Mouse (Mus musculus) heart, adult 9 months (tissue): ENCODE data around the gene Prkg1.
A peak's percentile ranks its signal among the peaks of the same experiment; 100 is the strongest.

ENCODE experiments used
- DNase-seq, 2 experiments: peaks; one replicate each; pipeline ENCODE4 v3.0.0; 2022; ENCODE audit warnings: low spot score in 2 of 2

Prkg1 gene

DNA sequence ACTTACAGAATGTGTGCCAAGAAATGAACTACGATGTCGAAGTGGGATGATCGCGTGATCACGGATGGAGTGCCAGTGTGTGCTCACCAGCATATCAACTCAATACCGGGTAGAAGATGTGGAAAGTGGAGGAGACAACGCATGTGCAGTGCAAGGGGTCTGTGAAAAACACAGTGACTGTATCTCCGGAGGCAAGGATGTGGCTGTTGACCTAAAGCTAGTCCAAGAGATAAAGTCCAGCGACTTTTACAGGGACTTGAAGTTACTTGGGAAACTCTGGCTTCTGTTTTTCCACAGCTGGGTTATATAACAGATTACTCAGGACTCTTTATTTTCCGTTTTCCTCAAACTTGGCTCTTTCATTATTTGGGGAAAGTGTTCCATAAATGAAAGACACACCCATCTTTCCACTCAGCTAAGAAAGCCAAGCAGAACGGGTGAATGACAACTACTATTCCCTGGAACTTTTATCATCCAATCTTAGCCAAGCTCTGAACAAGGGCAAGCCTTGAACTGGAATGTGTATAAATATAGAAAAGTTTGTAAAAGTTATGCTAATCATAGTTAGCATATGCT lies 699.5 kb downstream of the Prkg1 start:
- DNase-seq, result peak; percentile 55 to 78

DNA sequence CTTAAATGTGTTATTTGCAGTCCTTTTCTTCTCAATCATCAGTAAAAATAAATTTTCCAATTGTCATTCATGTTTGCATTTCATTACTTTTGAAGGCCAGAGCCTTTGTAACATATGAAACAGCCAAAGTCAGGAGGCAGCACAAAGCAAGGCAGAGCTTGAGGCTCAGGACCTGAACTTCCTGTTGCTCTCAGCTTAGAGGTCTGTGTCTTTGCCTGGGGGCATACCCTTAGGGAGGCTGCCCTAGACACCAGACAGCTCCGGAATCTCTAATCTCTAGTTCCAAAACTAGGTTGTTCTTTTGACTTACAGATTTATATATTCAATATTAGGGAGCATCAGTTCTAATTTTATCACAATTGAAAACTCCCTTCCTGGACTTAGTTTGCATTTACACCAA lies 700.1 kb downstream of the Prkg1 start:
- peak; percentile 13 to 19 for DNase-seq

DNA sequence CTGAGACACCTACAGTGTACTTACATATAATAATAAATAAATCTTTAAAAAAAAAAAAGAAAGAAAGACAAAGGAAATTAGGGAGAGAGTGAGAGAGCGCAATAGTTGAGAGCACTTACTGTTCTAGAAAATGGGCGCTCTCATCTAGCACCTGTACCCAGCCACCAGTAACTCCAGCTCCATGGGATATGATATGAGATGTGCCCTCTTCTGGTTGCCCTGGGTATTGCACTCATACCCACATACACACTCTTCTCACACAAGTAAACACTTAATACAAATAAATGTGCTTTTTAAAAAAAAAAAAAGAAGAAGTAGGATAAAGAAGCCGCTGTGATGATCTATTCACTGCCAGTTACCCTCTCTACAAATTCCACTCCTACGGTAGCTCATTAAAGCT lies 718.2 kb downstream of the Prkg1 start:
- no peak for DNase-seq

DNA sequence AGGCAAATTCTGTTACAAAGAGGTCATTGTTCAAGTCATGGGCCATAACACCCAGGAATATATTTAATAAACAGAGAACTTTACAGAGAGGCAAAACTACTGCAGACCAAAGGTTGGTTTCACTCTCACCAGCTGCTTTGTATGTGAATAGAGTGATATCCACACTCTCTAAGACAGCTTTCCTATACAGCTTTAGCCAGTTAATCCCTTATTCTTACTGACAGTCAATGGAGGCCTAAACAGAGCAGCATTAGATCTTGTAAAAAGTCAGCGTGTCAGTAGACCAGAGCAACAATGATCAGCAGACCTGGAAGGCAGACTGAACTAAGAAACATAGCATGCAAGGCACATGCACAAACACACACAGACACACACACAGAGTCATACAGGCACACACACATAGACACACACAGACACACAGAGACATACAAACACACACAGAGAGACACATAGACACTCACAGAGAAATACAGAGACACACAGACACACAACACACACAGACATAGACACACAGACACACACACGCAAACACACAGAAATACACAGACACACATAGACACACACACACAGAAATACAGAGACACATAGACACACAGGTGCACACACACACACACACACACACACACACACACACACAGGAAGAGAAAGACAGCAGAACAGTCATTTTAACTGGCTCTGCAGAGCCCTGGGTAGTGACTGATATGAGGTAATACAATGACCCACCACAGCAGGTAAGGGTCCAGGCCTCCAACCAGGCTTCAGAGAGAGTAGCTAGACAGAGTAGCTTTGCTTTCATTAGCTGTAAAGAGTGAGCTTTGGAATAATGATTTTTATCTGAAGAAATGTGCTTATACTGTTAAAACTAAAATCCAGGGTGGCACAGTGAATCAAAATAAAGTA lies 723.6 kb downstream of the Prkg1 start:
- DNase-seq, result no peak

DNA sequence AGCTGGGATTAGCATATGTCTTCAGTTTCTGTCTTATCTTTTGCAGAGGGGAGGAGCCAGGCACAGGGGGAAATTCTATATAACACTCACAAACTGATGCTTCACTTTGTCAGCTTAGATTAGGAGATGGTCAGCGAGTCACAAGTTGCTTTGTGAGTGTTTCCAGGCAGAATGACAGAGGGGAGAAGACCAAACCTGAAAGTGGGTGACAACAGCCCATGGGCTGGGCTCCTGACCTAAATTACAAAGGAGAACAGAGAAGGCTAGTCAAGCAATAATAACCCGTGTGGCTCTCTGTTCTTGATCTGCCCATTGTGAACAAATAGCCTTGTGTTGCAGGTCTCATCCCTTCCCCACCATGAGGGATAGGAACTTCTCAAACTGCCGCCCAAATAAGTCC lies 725.9 kb downstream of the Prkg1 start:
- DNase-seq, result no peak

DNA sequence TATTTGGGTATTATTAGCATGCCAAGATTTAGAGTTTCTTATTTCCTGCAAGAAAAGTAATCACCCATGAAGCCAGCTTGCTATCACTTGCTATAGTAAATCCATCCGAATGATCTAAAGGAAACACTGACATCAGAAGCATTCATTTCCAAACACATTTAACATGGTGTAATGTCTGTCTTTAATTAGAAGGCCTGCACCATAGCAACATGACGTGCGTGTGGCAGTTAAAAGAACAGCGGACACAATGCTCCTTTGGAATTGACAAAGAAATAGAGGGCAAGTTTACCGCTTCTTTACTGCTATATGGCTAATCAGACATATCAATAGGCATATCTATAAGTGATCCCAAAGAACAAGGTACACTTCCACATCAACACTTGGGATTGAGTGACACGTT lies 733.2 kb downstream of the Prkg1 start:
- DNase-seq, result no peak

DNA sequence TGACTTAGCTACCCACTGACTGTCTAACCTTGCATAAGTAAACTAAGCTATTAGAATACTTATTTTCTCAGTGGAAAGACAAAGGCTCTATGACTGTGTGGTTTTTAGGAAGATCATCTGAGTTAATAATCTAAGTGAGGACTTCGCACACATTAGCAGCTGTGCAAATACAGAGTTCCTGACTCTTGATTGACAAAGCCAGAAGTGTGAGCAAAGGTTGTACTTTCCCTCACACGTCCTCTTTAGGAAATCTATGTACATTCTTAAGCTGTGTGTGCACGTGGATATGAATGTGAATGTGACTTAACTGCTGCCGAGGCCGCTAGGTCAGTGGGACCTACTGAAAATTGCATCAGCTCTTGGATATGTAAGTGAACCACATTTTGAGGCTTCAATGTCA lies 738.0 kb downstream of the Prkg1 start:
- DNase-seq, result no peak

DNA sequence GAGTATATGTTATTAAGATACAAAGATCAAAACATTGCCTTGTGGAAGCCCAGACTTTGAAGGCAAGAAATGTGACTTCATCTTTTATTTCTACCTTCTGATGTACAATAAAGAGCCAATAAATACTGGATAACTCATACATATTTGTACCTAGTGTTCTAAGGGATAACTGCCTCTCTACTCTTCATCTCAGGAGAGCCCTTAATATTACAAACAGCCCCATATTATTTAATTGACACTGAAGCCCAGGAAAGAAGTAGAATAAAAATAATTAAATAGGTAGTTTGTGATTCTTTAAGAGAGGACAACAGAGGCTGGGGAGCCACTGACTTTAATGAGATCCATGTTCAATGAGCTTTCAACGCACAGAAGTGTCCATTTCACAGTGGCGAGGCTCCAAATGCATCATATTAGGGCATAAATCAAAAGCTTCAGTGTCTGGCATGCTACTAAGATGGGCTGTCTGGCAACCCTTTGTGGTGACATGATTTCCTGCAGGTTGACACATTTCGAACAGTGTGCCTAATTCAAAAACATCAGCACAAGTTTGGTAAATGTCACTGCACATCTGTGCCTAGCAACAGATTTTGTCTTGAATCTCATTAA lies 753.2 kb downstream of the Prkg1 start:
- no peak for DNase-seq

DNA sequence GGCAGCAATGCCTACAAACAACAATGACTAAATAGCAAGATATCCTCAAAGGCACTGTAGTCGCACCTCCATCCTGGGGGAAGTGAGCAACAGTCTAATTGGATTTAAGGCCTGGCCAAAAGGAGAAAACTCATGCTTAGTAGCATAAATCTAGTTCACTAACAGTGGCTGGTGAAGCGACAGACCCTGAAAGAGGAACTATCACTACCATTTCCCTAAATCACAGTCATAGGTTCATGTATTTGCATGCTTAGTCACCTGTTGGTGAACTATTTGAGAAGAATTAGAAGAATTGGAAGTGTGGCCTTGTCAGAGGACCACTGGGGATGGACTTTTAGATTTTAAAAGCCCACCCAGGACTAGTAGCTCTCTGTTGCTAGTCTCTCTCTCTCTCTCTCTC lies 766.3 kb downstream of the Prkg1 start:
- DNase-seq, result no peak

DNA sequence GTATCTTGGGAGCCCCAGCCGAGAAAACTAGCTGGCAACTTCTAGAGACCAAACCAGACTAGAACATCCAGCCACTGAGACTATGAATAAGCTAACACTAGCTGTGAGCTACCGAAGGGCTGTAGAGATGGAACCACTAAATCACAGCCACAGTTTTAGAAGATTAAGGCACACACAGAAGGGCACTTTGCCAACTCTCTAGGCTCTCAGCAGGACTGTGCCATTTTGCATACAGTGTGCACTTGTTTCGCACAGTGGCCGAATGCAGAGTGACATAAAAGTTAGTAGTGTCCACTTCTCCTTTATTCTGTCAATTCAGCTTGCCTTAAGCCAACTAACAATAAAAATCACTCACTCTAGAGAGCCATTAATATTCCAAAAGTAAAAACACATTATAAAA lies 774.4 kb downstream of the Prkg1 start:
- no peak for DNase-seq

DNA sequence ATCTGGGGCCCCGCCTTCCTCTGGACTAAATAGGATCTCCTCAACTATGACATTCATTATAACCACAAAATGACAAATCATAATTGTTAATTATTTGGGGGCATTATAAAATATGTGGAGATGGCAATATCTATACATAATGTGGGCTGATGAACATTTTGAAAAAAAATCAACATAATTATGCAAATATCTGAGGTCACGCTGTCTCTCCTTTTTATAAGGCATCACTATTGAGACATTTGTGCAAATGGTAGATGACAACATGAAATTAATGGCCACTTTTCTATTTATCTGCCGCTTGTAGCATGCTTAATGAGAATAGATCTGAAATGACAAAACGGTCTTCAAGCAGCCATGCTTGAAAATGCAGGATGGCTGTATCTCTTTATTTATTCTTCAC lies 782.4 kb downstream of the Prkg1 start:
- DNase-seq, result no peak

DNA sequence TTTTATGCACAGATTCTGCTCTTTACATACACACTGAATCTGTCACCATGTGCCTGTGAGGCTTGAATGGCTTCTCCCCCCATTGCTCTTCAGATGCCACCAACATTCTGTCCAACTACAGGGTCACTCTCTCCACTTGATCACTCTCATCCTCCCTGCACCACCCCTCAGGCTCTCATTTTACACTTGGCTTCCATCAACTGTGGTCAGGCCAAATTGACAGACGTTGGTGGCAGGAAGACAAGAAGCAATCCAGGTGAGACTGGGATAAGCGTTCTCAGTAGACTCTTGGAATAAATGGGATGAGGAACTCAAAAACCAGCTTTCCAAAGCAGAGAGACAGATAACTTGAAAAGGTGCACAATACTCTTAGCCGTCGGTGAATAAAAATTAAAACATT lies 786.7 kb downstream of the Prkg1 start:
- DNase-seq, result no peak

DNA sequence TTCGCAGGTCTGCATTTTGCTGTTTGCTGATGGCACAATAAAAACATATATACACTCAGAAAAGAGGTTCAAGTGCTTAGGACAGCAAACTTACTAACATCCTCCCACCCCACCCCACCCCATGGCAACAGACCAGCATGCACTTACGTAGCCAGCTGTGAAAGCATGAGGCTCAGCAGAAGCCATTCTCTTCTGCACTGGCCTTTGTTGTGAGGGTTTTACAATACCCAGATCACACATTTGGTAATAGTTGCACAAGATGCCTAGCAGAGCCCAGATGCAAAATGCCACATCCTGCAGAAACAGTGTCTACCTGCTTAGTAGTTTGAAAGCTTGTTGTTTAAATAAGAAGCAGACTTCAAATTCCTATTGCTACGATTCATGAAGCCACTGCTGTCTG lies 814.2 kb downstream of the Prkg1 start:
- no peak for DNase-seq

DNA sequence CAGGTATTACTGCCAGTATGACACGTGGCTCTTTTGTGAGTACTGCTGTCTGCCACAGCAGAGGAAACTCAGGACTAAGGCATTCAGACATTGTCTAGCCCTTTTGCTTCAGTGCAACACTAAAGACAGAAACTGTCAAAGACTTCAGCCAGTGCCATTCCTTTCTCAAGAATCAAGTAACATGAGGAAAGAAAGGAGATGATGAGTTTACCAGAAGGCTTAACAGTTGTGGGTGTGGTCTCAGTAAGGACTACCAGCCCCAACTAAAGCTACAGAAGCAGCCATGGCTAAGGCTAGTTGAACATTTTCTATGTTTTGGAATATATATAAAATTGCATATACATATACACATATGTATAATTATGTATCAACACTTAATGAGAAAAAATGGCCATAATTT lies 816.6 kb downstream of the Prkg1 start:
- DNase-seq, result no peak

DNA sequence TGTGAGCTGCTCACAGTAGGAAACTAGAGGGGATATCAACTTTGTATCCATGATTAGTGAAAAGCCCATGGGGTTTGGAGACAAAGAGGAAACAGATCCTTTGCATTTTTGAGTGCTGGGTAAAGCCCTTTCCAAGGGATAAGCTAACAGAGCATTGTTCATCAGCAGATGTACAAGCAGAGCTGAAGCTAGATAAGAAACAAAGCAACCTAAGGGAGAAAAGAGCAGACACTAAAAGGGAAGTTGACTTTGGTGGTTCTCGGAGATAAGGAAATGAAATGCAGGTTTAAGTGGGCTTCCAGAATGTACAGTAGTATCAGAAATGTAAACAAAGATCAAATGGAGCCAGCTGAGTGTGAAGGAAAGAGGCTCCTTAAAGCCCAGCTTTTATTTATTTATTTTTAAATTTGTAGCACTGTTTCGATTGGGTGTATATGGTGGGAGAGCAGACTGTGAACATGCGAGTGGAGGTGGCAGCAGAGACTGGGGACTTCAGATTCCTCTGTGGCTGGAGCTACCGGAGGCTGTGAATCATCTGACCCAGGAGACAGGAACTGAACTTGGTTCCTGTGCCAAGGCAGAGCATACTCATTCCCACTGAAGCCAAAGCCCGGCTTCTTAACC lies 822.4 kb downstream of the Prkg1 start:
- no peak for DNase-seq

DNA sequence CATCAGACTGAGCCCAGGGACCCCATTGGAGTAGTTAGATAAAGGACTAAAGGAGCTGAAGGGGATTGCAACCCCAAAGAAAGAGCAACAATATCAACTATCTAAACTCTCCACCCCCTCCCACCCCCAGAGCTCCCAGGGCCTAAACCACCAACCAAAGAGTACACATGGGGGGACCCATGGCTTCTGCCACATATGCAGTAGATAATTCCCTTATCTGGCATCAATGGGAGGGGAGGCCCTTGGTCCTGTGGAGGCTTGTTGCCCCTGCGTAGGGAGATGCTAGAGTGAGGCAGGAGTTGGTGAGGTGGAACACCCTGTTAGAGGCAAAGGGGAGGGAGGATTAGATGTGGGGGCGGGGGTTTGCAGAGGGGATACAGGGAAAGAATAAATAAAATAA lies 826.8 kb downstream of the Prkg1 start:
- no peak for DNase-seq

DNA sequence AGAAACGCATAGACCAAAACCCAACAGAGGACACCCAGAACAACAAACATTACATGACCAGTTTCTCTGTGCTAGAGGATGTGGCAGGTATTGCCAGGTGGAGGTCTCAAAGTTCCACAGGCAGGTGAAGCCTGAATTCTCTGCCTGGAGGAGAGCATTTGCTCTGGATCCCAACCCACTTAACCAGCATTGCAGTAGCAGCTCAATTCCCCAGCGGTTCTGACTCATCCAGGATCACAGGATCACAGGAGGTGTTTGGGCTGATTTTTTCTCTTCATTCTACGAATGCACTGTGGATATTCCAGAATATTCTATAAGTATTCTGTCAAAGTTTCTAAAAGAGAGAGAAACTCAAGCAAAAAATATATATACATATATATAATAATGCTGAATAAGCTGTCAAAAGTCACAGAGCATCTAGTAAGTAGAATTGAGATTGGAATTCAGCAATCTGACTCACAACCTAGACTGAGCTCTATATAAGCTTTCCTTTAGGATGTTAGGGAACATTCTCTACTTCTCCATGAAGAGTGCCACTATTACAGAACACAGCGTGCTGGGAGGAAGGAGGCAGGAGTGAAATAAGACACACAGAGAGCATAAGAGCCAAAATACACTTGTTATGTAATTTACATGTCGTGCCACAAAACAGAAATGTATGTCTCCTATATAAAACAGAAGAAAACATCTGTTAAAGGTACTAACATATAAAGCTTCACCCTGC lies 833.2 kb downstream of the Prkg1 start:
- no peak for DNase-seq

DNA sequence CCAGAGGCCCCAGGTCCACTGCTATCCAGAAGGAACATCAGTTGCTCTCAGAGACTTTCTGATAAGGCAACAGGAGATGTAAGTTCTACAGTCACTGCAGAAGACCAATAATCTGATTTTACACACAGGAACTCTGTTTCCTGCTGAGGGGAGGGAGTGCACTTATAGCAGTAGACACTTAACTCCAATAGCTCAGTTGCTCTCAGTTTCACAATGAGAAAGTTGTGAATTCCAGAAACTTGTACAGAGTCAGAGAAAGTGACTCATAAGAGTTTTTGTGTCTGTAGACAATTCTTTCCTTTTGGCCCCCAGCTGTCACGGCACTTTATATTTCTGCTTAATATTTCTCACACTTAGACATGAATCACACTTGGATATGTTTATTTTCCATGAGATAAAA lies 840.8 kb downstream of the Prkg1 start:
- DNase-seq, result no peak

DNA sequence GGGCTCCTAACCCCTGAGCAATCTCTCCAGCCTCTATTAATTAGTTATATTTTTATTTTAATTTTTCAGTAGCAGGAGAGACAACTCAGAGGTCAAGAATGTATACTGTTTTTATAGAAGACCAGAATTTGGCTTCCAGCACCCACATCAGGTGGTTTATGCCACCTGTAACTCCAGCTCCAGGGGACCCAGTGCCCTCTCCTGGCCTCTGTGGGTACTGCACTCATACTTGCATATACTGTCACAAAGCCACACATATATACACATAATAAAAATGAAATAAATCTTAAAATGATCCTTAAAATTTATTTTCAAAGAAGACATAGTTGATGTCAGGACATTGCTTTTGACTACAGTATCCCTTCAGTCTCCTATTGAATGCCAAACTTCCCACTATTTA lies 862.5 kb downstream of the Prkg1 start:
- no peak for DNase-seq

DNA sequence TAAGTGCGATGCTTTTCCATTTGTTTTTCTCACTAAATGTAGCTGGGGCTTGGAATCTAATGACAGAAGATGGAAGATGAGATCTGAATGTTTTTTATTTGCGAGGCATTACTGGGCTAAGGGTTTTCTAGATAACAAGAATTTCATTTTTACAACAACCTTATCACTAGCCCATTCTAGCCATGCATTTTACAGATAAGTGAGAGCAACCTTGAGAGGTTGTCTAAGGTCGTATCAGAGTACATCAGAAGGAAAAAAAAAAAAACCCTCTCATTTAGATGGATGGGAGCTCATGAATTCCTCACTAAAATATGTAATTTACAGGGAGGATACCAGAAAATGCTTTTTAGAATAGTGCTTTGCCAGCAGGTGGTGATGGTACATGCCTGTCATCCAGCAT lies 863.8 kb downstream of the Prkg1 start:
- no peak for DNase-seq

DNA sequence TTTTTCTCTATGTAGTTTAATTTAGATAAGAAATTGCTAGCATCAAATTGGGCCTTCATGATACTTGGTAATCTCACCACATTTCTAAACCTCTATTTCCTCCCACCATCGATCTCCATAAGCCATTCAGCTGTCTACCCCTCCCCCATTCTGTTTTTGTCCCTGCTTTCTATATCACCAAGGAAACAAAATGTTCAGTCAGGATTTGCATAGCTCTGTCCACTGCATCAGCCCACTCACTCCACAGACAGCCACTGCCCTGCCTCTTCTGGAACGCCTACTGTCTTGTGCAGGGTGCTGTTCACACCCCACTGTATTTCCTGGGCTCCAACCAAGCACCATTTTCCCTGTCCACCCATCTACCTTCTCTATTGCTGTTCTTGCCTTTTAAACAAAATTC lies 874.5 kb downstream of the Prkg1 start:
- no peak for DNase-seq

DNA sequence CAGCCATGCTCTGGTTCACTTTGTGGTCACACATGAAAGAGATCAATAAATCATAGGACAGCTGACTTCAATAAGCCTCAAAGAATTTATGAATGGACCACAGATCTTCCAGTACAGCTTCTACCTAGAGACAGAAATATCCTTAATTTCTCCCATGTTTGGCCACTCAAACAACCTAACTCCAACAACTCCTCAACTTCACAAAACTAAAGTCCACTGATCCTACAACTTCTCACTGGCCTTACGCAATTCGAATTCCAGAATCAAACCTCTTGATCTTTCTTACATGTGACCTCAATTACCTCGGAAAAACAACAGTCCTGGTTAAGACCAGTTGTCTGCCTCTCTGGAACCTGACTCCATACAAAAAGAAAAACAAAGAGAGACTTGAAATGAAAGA lies 875.0 kb downstream of the Prkg1 start:
- DNase-seq, result no peak
